ENCODE assay signal across 12 mouse cellular contexts in the genomic region with DNA sequence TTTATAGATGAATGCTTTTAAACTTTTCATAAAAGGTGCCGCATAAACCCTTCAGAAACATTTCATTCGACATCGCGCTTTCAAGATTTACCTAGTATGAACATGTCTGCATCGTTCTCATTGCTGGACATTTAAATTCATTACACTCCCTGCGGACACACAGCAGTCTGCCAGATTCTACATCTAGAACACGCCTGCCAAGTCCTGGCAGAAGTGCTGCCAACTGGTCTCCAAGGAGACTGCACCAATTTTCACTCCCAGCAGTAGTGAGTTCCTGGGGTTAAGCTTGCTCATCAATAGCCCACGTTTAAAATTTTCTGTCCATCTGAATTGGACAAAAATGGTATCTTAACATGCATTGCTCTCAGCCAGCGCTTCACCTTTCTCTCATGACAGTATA. TPM values are rescaled to one million over a fixed set of nuclear protein-coding genes. Genes with fewer than 3 reads are reported as not detected.
DNase-seq lines count a peak whose midpoint lies in the region; ATAC-seq and TF ChIP-seq lines count a peak whose summit lies in the region.
"Had no signal": no experiment of that assay in that cellular context is flagged by ENCODE, and none has a peak within 500 bp of the region (broad histone marks: within the 10 kb centered on the region; RNA-seq: fewer than 3 reads in every experiment).

No protein-coding gene starts in this region.

- no peaks in the 10 kb centered on the region for H3K79me2 ChIP-seq in liver, adult 2 months (ENCODE audit: control insufficient read depth, insufficient read depth, low read length)

- TF ChIP-seq POLR2A in liver, adult 2 months (IDR thresholded peaks at IDR 0.05; ENCODE audit: extremely low read depth, insufficient read depth, low read length) = no peak

- H3K4me3 ChIP-seq in liver, adult 2 months (ENCODE audit: insufficient read depth, low read depth, low read length) = no peak overlapping the region
- no peak overlapping the region for H3K4me3 ChIP-seq in liver, embryonic 12.5 days
- H3K4me3 ChIP-seq: heart, embryonic 12.5 days; intestine, embryonic 15.5 days; limb, embryonic 10.5 days had no signal

- no peak overlapping the region for H3K9ac ChIP-seq in liver, adult 2 months (ENCODE audit: low read depth, low read length)
- no peak overlapping the region for H3K9ac ChIP-seq in liver, embryonic 12.5 days
- H3K9ac ChIP-seq: heart, embryonic 12.5 days; intestine, embryonic 15.5 days had no signal

- H3K36me3 ChIP-seq in liver, adult 2 months (ENCODE audit: control insufficient read depth, insufficient read depth, low read length) = no peaks in the 10 kb centered on the region
- H3K36me3 ChIP-seq in liver, embryonic 12.5 days = no peaks in the 10 kb centered on the region
- H3K36me3 ChIP-seq: G1E; heart, embryonic 12.5 days; intestine, embryonic 15.5 days; limb, embryonic 10.5 days had no signal

- no peak overlapping the region for H3K4me2 ChIP-seq in liver, embryonic 12.5 days
- H3K4me2 ChIP-seq: heart, embryonic 12.5 days; intestine, embryonic 15.5 days had no signal

- 78% methylated on average over 9 of the region's 9 CpGs for WGBS in liver, adult 2 months
- 73% methylated on average over 9 of the region's 9 CpGs for WGBS in liver, embryonic 12.5 days (ENCODE audit: insufficient replicate concordance)

- peak; percentile 23 for DNase-seq in adrenal gland, postnatal 10 days
- no peak for DNase-seq in adrenal gland, postnatal 4 days (ENCODE audit: low spot score in 2 of 2)
- DNase-seq in liver, adult 2 months (ENCODE audit: extremely low read depth, low read depth, low spot score) = peak; percentile 11
- peak; percentile 40 for DNase-seq in layer of hippocampus, adult 9-11 months
- peak; percentile 6 to 12 for DNase-seq in right cerebral cortex, postnatal 36 days (ENCODE audit: low spot score in 2 of 2)
- DNase-seq in lung, postnatal 10 days = no peak
- DNase-seq in MN1 (ENCODE audit: low spot score) = no peak

- no peak for TF ChIP-seq CTCF in liver, adult 2 months (IDR thresholded peaks at IDR 0.05; ENCODE audit: low read depth, low read length)

- no peaks in the 10 kb centered on the region for H3K27me3 ChIP-seq in liver, adult 2 months (ENCODE audit: control insufficient read depth, insufficient read depth, low read length)
- H3K27me3 ChIP-seq in liver, embryonic 12.5 days (replicated peaks) = no peaks in the 10 kb centered on the region
- H3K27me3 ChIP-seq: heart, embryonic 12.5 days; intestine, embryonic 15.5 days had no signal

- H3K27ac ChIP-seq in liver, adult 2 months (replicated peaks; ENCODE audit: insufficient read depth, low read depth, low read length) = no peak overlapping the region
- H3K27ac ChIP-seq in liver, embryonic 12.5 days = no peak overlapping the region
- H3K27ac ChIP-seq: intestine, embryonic 15.5 days; limb, embryonic 10.5 days had no signal

- ATAC-seq in liver, embryonic 12.5 days = no peak
- ATAC-seq: intestine, embryonic 15.5 days had no signal

- H3K9me3 ChIP-seq in liver, embryonic 12.5 days (replicated peaks) = no peaks in the 10 kb centered on the region
- H3K9me3 ChIP-seq: G1E; heart, embryonic 12.5 days; intestine, embryonic 15.5 days; limb, embryonic 10.5 days had no signal

- H3K4me1 ChIP-seq in liver, adult 2 months (ENCODE audit: control insufficient read depth, insufficient read depth, low read length) = no peaks in the 10 kb centered on the region
- no peaks in the 10 kb centered on the region for H3K4me1 ChIP-seq in liver, embryonic 12.5 days
- H3K4me1 ChIP-seq: heart, embryonic 12.5 days; intestine, embryonic 15.5 days; limb, embryonic 10.5 days had no signal

RNA-seq across cellular contexts. Expression of a gene that starts 30.5 kb away (rescaled TPM):
- under 1 TPM; 0.39 to 0.48 TPM for total RNA-seq in adrenal gland, postnatal 10 days (2021)
- under 1 TPM; 0.17 to 0.31 TPM for total RNA-seq in adrenal gland, postnatal 4 days (2021)
- total RNA-seq in liver, adult 2 months (2014; rRNA removed) = 0.74 and 1.4 TPM in 2 replicates
- polyA plus RNA-seq in liver, adult 2 months (2012; rRNA removed) = 0.20 TPM in 2 replicates
- polyA plus RNA-seq in liver, embryonic 12.5 days (2016; fragmentation: Nextera tagmentation; extraction: Ambion mirVana) = 0.05 and 0.07 TPM in 2 replicates
- polyA plus RNA-seq: G1E; heart, embryonic 12.5 days had no signal

Comparison
In these comparisons a context has a peak if more than half of its experiments do, and no peak if none do; other contexts are left out.
1. DNase-seq: peak in adrenal gland, postnatal 10 days (single experiment), liver, adult 2 months (single experiment), layer of hippocampus, adult 9-11 months (single experiment) and right cerebral cortex, postnatal 36 days (2 of 2); none in adrenal gland, postnatal 4 days (0 of 2), lung, postnatal 10 days (single experiment) and MN1 (single experiment).